Mouse (Mus musculus) lung, postnatal 14 days (tissue): ENCODE data around the gene Olfr933.

Source experiments
- DNase-seq: peaks from one replicate; pipeline ENCODE4 v3.0.0; 2021

The Olfr933 gene

DNA sequence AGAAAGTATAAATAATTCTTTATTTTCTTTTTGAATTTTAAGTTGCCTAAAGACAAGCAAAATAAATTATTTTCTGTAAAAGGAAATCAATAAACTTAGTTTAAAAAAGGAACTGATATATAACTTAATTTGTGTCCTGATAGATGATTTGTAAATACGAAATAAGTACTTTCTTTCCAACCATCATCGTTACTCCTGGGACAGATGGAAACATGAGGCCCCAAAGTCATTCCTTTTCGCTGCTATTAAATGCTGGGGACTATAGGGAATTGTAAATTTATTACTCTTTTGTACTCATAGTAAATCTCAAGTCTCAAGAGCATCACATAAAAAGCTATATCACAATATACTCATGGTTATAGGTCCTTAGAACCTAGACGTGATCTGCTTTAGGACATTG lies at the start of gene Olfr933:
Gene Olfr933, plus strand, starts transcription at position 301 of the 400 bp plus-strand sequence.
- no peak for DNase-seq

DNA sequence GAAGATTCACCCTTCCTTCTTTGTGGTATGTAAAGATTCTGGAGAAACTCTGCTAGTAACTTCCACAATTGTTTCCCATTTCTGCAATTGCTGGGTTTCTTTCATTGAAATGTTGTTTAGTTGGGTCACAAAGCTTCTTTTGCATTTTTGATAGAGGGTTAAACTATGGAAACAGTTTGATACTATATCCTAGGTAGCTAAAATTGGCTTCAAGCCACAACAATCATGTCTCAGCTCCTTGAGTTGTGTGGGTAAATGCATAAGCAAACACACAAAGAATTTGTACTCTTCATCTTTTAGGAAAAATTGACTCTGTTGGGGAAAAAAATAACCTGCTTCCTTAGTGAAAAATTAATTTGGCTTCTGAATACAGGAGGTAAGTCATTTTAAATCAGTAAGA lies 42.6 kb upstream of the Olfr933 start, which contains the start of gene Olfr930:
Gene Olfr930, plus strand, starts transcription at position 301 of the 400 bp plus-strand sequence.
- DNase-seq: no peak

DNA sequence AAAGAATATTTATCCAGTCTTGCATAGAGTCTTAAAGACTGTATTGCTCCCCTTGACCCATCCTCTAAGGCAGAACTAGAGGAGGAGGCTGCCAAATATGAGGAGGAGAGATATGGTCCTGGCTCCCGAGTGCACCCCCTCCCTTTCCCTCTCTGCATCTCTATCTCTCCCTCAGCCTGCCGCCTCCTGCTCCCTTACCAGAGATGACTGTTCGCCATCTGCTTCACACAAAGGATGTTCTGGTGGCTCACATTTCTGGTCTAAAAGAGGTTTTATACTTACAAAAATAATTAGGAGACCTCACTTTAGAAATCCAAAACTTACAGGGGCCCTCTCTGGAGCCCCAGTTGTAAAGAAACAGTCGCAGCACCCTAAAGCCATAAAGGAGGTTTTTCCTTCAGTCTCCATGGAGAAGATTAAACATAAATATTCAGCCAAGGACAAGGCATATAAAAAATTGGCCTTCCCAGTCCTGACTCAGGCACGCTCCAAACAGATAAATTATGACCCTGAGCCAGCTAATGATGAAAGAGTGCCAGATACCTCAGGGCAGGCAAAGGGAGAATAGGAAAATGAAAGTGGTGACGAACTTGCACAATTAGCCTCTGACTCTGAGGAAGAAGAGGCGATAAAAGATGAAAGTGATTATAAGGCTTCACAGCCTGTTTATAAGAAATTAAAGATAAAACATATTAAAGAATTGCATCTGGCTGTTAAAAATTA lies 18.6 kb upstream of the Olfr933 start:
- DNase-seq: no peak

DNA sequence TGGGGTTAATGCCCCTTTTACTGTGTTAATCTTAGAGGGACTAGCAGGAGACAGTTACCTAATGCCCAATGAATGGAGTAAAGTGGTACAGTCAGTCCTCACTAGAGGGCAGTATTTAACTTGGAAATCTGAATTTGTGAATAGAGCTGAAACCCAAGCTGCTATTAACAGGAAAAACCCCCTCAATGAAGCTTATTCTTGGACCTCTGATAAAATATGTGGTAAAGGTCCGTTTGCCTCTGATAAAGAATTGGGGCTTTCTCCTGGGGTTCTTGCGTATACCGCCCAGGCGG lies 18.0 kb upstream of the Olfr933 start:
- DNase-seq: no peak

DNA sequence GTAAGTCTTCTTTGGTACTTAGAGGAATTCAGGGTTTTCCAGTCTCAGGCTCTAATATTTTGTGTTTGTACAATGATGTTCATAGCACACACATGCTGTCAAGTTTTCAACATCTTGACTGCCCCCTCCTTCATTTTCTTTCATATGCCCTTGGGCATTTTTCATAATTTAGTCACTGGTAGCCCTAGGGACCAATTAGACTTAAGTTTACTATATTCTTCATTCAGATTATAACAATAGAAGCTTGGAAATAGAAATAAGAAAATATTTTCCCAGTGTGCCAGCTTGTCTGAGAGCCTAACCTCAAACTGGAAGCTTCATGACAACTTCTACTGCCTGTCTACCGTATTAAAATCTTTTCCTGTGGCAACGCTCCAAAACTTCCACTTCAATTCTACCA lies 16.1 kb downstream of the Olfr933 start, which contains the start of gene Olfr934:
Gene Olfr934, minus strand, starts transcription at position 101 of the 400 bp plus-strand sequence.
- no peak for DNase-seq

DNA sequence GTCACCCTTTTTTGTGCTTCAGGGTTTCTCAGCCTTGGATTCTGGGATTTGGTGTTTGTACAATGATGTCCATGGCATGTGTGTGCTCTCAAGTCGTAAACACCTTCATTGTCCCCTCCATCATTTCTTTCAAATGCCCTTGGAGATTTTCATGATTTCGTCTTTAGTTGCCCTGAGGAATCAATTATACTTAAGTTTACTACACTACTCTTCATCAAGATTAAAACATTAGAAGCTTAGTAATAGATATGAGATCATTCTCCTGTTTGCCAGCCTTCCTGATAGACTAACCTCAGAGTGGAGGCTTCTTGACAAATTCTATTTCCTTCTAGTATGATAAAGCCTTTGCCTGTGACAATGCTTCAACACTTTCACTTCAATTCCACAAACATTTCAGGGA lies 27.5 kb downstream of the Olfr933 start, which contains the start of gene Olfr935:
Gene Olfr935, minus strand, starts transcription at position 101 of the 400 bp plus-strand sequence.
- no peak for DNase-seq

DNA sequence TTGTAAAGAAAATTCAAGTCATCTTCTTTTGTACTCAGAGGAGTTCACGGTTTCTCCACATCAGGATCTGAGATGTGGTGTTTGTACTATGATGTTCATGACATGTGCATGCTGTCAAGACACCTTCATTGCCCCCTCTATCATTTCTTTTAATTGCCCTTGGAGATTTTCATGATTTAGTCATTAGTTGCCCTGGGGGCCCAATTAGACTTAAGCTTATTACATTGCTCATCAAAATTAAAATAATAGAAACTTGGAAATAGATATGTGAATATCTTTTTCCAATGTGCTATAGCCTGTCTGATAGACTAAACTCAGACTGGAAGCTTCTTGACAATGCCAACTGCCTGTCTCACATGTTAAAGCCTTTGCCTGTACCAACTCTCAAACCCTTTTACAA lies 51.2 kb downstream of the Olfr933 start, which contains the start of gene Olfr146:
Gene Olfr146, minus strand, starts transcription at position 101 of the 400 bp plus-strand sequence.
- no peak for DNase-seq
